Mouse (Mus musculus): Measurements from ENCODE around the gene 1190002N15Rik.

GRCm38 (mm10) chr9:94529987-94530386, 7.9 kb downstream of the 1190002N15Rik start:
- TF ChIP-seq CTCF (conservative IDR thresholded peaks at IDR 0.05; ENCODE audit: low read length), result no peak
- no peak for TF ChIP-seq POU5F1 (IDR thresholded peaks at IDR 0.05; ENCODE audit: borderline replicate concordance, low read length)

Data from E14TG2a.4 (cell line).